In genomic region chr4:63385784-63386183, GRCm38 (mm10) we compare ENCODE assay signal across 15 mouse cellular contexts. TPM values are rescaled to one million over a fixed set of nuclear protein-coding genes. Genes with fewer than 3 reads are reported as not detected.
A peak's percentile ranks its signal among the peaks of the same experiment; 100 is the strongest.
DNase-seq lines count a peak whose midpoint lies in the region; ATAC-seq and TF ChIP-seq lines count a peak whose summit lies in the region.
"Had no signal": no experiment of that assay in that cellular context is flagged by ENCODE, and none has a peak within 500 bp of the region (broad histone marks: within the 10 kb centered on the region; RNA-seq: fewer than 3 reads in every experiment).

No protein-coding gene starts in this region.

- H3K27ac ChIP-seq in midbrain, embryonic 13.5 days, result no peak overlapping the region
- H3K27ac ChIP-seq: stomach, postnatal 0 days had no signal

- peak; percentile 55 to 64 for DNase-seq in lung, adult 18-20 months
- no peak for DNase-seq in lung, adult 2 months
- DNase-seq in natural killer cell, adult 2 months (ENCODE audit: low spot score in 2 of 2), result peak; percentile 91 to 94
- DNase-seq in thymus, postnatal 36 days, result peak; percentile 77 to 83
- no peak for DNase-seq in right cerebral cortex, postnatal 36 days (ENCODE audit: low spot score in 2 of 2)
- DNase-seq in layer of hippocampus, adult 9-11 months, result no peak
- DNase-seq: left cerebral cortex, postnatal 4 days had no signal

- no peaks in the 10 kb centered on the region for H3K27me3 ChIP-seq in midbrain, embryonic 13.5 days

- no peak overlapping the region for H3K4me2 ChIP-seq in midbrain, embryonic 13.5 days (replicated peaks)
- H3K4me2 ChIP-seq: midbrain, embryonic 11.5 days had no signal

- peaks cover 3% of the 10 kb centered on the region; the same call in 1 of the 2 replicates for H3K4me1 ChIP-seq in lung, adult 2 months (ENCODE audit: control insufficient read depth, insufficient read depth, low read length)
- H3K4me1 ChIP-seq in midbrain, embryonic 13.5 days (replicated peaks), result peaks cover 38% of the 10 kb centered on the region

- peak; percentile 59 for ATAC-seq in granulocyte monocyte progenitor cell, adult 5-6 weeks (replicated peaks; ENCODE audit: poor library complexity, severe bottlenecking)
- no peak for ATAC-seq in midbrain, embryonic 13.5 days

- no peak for TF ChIP-seq POLR2A in lung, adult 2 months (IDR thresholded peaks at IDR 0.05; ENCODE audit: borderline replicate concordance, extremely low read depth, low read depth, low read length)

- TF ChIP-seq CTCF in lung, adult 2 months (IDR thresholded peaks at IDR 0.05; ENCODE audit: insufficient read depth, low read length), result no peak

- no peak overlapping the region for H3K4me3 ChIP-seq in lung, adult 2 months (replicated peaks; ENCODE audit: extremely low read depth, low read depth, low read length)
- H3K4me3 ChIP-seq in midbrain, embryonic 13.5 days (replicated peaks), result no peak overlapping the region

- peaks cover 42% of the 10 kb centered on the region for H3K36me3 ChIP-seq in midbrain, embryonic 13.5 days

- WGBS in lung, adult 2 months, result 37% methylated on average over 11 of the region's 11 CpGs
- WGBS in midbrain, embryonic 13.5 days, result 81% methylated on average over 11 of the region's 11 CpGs

- no peaks in the 10 kb centered on the region for H3K9me3 ChIP-seq in midbrain, embryonic 13.5 days

- H3K9ac ChIP-seq in midbrain, embryonic 13.5 days (replicated peaks), result no peak overlapping the region

RNA-seq across cellular contexts. Expression of gene Akna, which starts 17.4 kb away (rescaled TPM):
- polyA plus RNA-seq in lung, adult 2 months (2012; rRNA removed), result 22.2 and 22.7 TPM in 2 replicates
- 32.9 and 33.6 TPM in 2 replicates for total RNA-seq in granulocyte monocyte progenitor cell, adult 5-6 weeks (2014; fragmentation: Nextera tagmentation)
- 9.7 and 13.6 TPM in 2 replicates for total RNA-seq in granulocyte monocyte progenitor cell, adult 5-6 weeks (2017)
- 10.7 and 11.8 TPM in 2 replicates for polyA plus RNA-seq in midbrain, embryonic 13.5 days (2015; fragmentation: Nextera tagmentation; extraction: Ambion mirVana)

RNA-seq across cellular contexts. Expression of gene Orm2, which starts 23.5 kb away (rescaled TPM):
- polyA plus RNA-seq in lung, adult 2 months (2012; rRNA removed), result 0.45 and 0.49 TPM in 2 replicates
- total RNA-seq in granulocyte monocyte progenitor cell, adult 5-6 weeks (2014; fragmentation: Nextera tagmentation), result not detected in 2 replicates
- total RNA-seq in granulocyte monocyte progenitor cell, adult 5-6 weeks (2017), result not detected in 2 replicates
- polyA plus RNA-seq in midbrain, embryonic 13.5 days (2015; fragmentation: Nextera tagmentation; extraction: Ambion mirVana), result not detected in 2 replicates
- total RNA-seq: ES-E14; left cerebral cortex, postnatal 4 days had no signal
- polyA plus RNA-seq: embryonic facial prominence, embryonic 11.5 days; heart, embryonic 14.5 days; kidney, embryonic 16.5 days; midbrain, embryonic 11.5 days; stomach, postnatal 0 days had no signal

RNA-seq across cellular contexts. Expression of gene Orm3, which starts 29.8 kb away (rescaled TPM):
- 0.22 and 0.50 TPM in 2 replicates for polyA plus RNA-seq in lung, adult 2 months (2012; rRNA removed)
- total RNA-seq in granulocyte monocyte progenitor cell, adult 5-6 weeks (2014; fragmentation: Nextera tagmentation), result not detected in 2 replicates
- not detected in 2 replicates for total RNA-seq in granulocyte monocyte progenitor cell, adult 5-6 weeks (2017)
- not detected in 2 replicates for polyA plus RNA-seq in midbrain, embryonic 13.5 days (2015; fragmentation: Nextera tagmentation; extraction: Ambion mirVana)
- total RNA-seq: ES-E14; left cerebral cortex, postnatal 4 days had no signal
- polyA plus RNA-seq: embryonic facial prominence, embryonic 11.5 days; heart, embryonic 14.5 days; kidney, embryonic 16.5 days; midbrain, embryonic 11.5 days; stomach, postnatal 0 days had no signal

RNA-seq across cellular contexts. Expression of gene Orm1, which starts 41.4 kb away (rescaled TPM):
- polyA plus RNA-seq in lung, adult 2 months (2012; rRNA removed), result 3.9 and 4.7 TPM in 2 replicates
- not detected in 2 replicates for total RNA-seq in granulocyte monocyte progenitor cell, adult 5-6 weeks (2014; fragmentation: Nextera tagmentation)
- 1.3 and 3.2 TPM in 2 replicates for total RNA-seq in granulocyte monocyte progenitor cell, adult 5-6 weeks (2017)
- polyA plus RNA-seq in midbrain, embryonic 13.5 days (2015; fragmentation: Nextera tagmentation; extraction: Ambion mirVana), result not detected in 2 replicates
- total RNA-seq: ES-E14; left cerebral cortex, postnatal 4 days had no signal
- polyA plus RNA-seq: embryonic facial prominence, embryonic 11.5 days; heart, embryonic 14.5 days; kidney, embryonic 16.5 days; midbrain, embryonic 11.5 days had no signal

Comparison
In these comparisons a context has a peak if more than half of its experiments do, and no peak if none do; other contexts are left out.
1. DNase-seq: peak in lung, adult 18-20 months (2 of 2), natural killer cell, adult 2 months (2 of 2) and thymus, postnatal 36 days (2 of 2); none in lung, adult 2 months (single experiment), right cerebral cortex, postnatal 36 days (0 of 2) and layer of hippocampus, adult 9-11 months (single experiment).